Mouse (Mus musculus): ENCODE measurements around the gene Twistnb. TPM values are rescaled to one million over a fixed set of nuclear protein-coding genes. Genes with fewer than 3 reads are reported as not detected.
A peak's percentile ranks its signal among the peaks of the same experiment; 100 is the strongest.

Twistnb gene
- polyA plus RNA-seq, 1 experiment = 11.1 TPM

GRCm38 (mm10) chr12:33411580-33412151 is 17.8 kb upstream of the Twistnb start:
- Histone ChIP-seq H3K27ac (ENCODE audit: control insufficient read depth, insufficient read depth, low read depth, low read length, poor library complexity) (no peak overlapping the region), H3K4me3 (replicated peaks; ENCODE audit: control insufficient read depth, low read depth, low read length) (no peak overlapping the region), H3K4me1 (ENCODE audit: control insufficient read depth, insufficient read depth, low read length) (no peaks in the 10 kb centered on the region)
- no peak for TF ChIP-seq CTCF (IDR thresholded peaks at IDR 0.05; ENCODE audit: control insufficient read depth, insufficient read depth, low read length)
- no peak for TF ChIP-seq POLR2A (IDR thresholded peaks at IDR 0.05; ENCODE audit: borderline replicate concordance, control insufficient read depth, low read depth, low read length)
- 8% methylated on average over 6 of the region's 6 CpGs for WGBS

GRCm38 (mm10) chr12:33424329-33424728 is 5.1 kb upstream of the Twistnb start:
- H3K27ac ChIP-seq (ENCODE audit: control insufficient read depth, insufficient read depth, low read depth, low read length, poor library complexity) = no peak overlapping the region
- 43% methylated on average over 3 of the region's 3 CpGs for WGBS
- TF ChIP-seq CTCF (IDR thresholded peaks at IDR 0.05; ENCODE audit: control insufficient read depth, insufficient read depth, low read length) (peak; percentile 29; the same call in 1 of the 2 replicates), POLR2A (IDR thresholded peaks at IDR 0.05; ENCODE audit: borderline replicate concordance, control insufficient read depth, low read depth, low read length) (no peak)
- no peaks in the 10 kb centered on the region for H3K4me1 ChIP-seq (ENCODE audit: control insufficient read depth, insufficient read depth, low read length)
- no peak overlapping the region for H3K4me3 ChIP-seq (replicated peaks; ENCODE audit: control insufficient read depth, low read depth, low read length)

GRCm38 (mm10) chr12:33427293-33427692 is 2.1 kb upstream of the Twistnb start:
- no peak for TF ChIP-seq POLR2A (IDR thresholded peaks at IDR 0.05; ENCODE audit: borderline replicate concordance, control insufficient read depth, low read depth, low read length)
- no peak for TF ChIP-seq CTCF (IDR thresholded peaks at IDR 0.05; ENCODE audit: control insufficient read depth, insufficient read depth, low read length)
- no peak overlapping the region for H3K4me3 ChIP-seq (replicated peaks; ENCODE audit: control insufficient read depth, low read depth, low read length)
- no peaks in the 10 kb centered on the region for H3K4me1 ChIP-seq (ENCODE audit: control insufficient read depth, insufficient read depth, low read length)
- 49% methylated on average over 3 of the region's 3 CpGs for WGBS
- no peak overlapping the region for H3K27ac ChIP-seq (ENCODE audit: control insufficient read depth, insufficient read depth, low read depth, low read length, poor library complexity)

- Histone ChIP-seq H3K4me3 (replicated peaks; ENCODE audit: control insufficient read depth, low read depth, low read length) (no peak overlapping the region), H3K4me1 (ENCODE audit: control insufficient read depth, insufficient read depth, low read length) (no peaks in the 10 kb centered on the region), H3K27ac (ENCODE audit: control insufficient read depth, insufficient read depth, low read depth, low read length, poor library complexity) (no peak overlapping the region)
- TF ChIP-seq POLR2A (IDR thresholded peaks at IDR 0.05; ENCODE audit: borderline replicate concordance, control insufficient read depth, low read depth, low read length) (no peak), CTCF (IDR thresholded peaks at IDR 0.05; ENCODE audit: control insufficient read depth, insufficient read depth, low read length) (no peak)
- 82% methylated on average over 2 of the region's 2 CpGs for WGBS
These were observed 1.7 kb upstream of the Twistnb start for GRCm38 (mm10) chr12:33427726-33428125.

- TF ChIP-seq POLR2A (IDR thresholded peaks at IDR 0.05; ENCODE audit: borderline replicate concordance, control insufficient read depth, low read depth, low read length) = no peak
- TF ChIP-seq CTCF (IDR thresholded peaks at IDR 0.05; ENCODE audit: control insufficient read depth, insufficient read depth, low read length) = no peak
These were observed 4.4 kb downstream of the Twistnb start for GRCm38 (mm10) chr12:33433812-33434211.

GRCm38 (mm10) chr12:33434758-33435157 is 5.3 kb downstream of the Twistnb start:
- Histone ChIP-seq H3K27ac (ENCODE audit: control insufficient read depth, insufficient read depth, low read depth, low read length, poor library complexity) (no peak overlapping the region), H3K4me1 (ENCODE audit: control insufficient read depth, insufficient read depth, low read length) (no peaks in the 10 kb centered on the region; the same call in 1 of the 2 replicates), H3K4me3 (replicated peaks; ENCODE audit: control insufficient read depth, low read depth, low read length) (no peak overlapping the region)
- TF ChIP-seq POLR2A (IDR thresholded peaks at IDR 0.05; ENCODE audit: borderline replicate concordance, control insufficient read depth, low read depth, low read length) (no peak), CTCF (IDR thresholded peaks at IDR 0.05; ENCODE audit: control insufficient read depth, insufficient read depth, low read length) (peak; percentile 22; the same call in 1 of the 2 replicates)
- 90% methylated on average over 4 of the region's 4 CpGs for WGBS

More at GRCm38 (mm10) chr12:33433812-33434211, 4.4 kb downstream of the Twistnb start:
- H3K4me3 ChIP-seq (replicated peaks; ENCODE audit: control insufficient read depth, low read depth, low read length) = peak overlapping the region; percentile 51
- WGBS = 7% methylated on average over 9 of the region's 9 CpGs
- no peaks in the 10 kb centered on the region; the same call in 1 of the 2 replicates for H3K4me1 ChIP-seq (ENCODE audit: control insufficient read depth, insufficient read depth, low read length)
- H3K27ac ChIP-seq (ENCODE audit: control insufficient read depth, insufficient read depth, low read depth, low read length, poor library complexity) = peak overlapping the region; percentile 45; the same call in 1 of the 2 replicates

- 78% methylated on average over 7 of the region's 7 CpGs for WGBS
- no peak for TF ChIP-seq CTCF (IDR thresholded peaks at IDR 0.05; ENCODE audit: control insufficient read depth, insufficient read depth, low read length)
- TF ChIP-seq POLR2A (IDR thresholded peaks at IDR 0.05; ENCODE audit: borderline replicate concordance, control insufficient read depth, low read depth, low read length) = no peak
- no peak overlapping the region for H3K4me3 ChIP-seq (replicated peaks; ENCODE audit: control insufficient read depth, low read depth, low read length)
These were observed 26.0 kb downstream of the Twistnb start for GRCm38 (mm10) chr12:33455418-33455817.

GRCm38 (mm10) chr12:33456242-33456641 is 26.8 kb downstream of the Twistnb start:
- TF ChIP-seq CTCF (IDR thresholded peaks at IDR 0.05; ENCODE audit: control insufficient read depth, insufficient read depth, low read length) = no peak
- no peak for TF ChIP-seq POLR2A (IDR thresholded peaks at IDR 0.05; ENCODE audit: borderline replicate concordance, control insufficient read depth, low read depth, low read length)
- no peak overlapping the region for H3K4me3 ChIP-seq (replicated peaks; ENCODE audit: control insufficient read depth, low read depth, low read length)
- no peaks in the 10 kb centered on the region for H3K4me1 ChIP-seq (ENCODE audit: control insufficient read depth, insufficient read depth, low read length)
- H3K27ac ChIP-seq (ENCODE audit: control insufficient read depth, insufficient read depth, low read depth, low read length, poor library complexity) = no peak overlapping the region
- WGBS = 52% methylated on average over 5 of the region's 5 CpGs

More at GRCm38 (mm10) chr12:33455418-33455817, 26.0 kb downstream of the Twistnb start:
- H3K4me1 ChIP-seq (ENCODE audit: control insufficient read depth, insufficient read depth, low read length) = no peaks in the 10 kb centered on the region
- H3K27ac ChIP-seq (ENCODE audit: control insufficient read depth, insufficient read depth, low read depth, low read length, poor library complexity) = no peak overlapping the region
